Mouse (Mus musculus): ENCODE measurements around the gene Chrm3. TPM values are rescaled to one million over a fixed set of nuclear protein-coding genes. Genes with fewer than 3 reads are reported as not detected.

The Chrm3 gene
- polyA plus RNA-seq, 1 experiment: not detected

DNA sequence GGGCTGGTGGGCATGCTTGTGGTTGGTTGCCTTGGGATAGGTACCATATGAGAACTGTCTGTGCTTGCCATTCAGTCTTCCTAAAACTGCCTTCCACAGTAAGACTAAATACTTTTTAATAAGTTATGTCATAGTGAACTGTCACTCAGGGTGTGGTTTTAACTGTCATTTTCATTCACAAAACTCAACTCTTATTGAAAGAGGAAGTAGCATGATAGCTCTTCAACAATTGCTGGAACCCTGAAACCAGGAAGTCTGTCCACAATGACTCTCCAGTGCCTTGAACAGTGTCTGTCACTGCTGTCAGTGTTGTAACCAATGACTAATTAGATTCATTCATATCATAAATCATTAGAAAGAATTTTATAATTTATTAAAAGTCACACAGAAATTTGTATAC lies 107.6 kb downstream of the Chrm3 start:
- H3K27ac ChIP-seq (replicated peaks; ENCODE audit: low read depth, low read length): no peak overlapping the region
- no peaks in the 10 kb centered on the region for H3K4me1 ChIP-seq (ENCODE audit: control insufficient read depth, insufficient read depth, insufficient read length, low read length)
- no peak overlapping the region for H3K4me3 ChIP-seq (ENCODE audit: insufficient read depth, low read depth, low read length)

DNA sequence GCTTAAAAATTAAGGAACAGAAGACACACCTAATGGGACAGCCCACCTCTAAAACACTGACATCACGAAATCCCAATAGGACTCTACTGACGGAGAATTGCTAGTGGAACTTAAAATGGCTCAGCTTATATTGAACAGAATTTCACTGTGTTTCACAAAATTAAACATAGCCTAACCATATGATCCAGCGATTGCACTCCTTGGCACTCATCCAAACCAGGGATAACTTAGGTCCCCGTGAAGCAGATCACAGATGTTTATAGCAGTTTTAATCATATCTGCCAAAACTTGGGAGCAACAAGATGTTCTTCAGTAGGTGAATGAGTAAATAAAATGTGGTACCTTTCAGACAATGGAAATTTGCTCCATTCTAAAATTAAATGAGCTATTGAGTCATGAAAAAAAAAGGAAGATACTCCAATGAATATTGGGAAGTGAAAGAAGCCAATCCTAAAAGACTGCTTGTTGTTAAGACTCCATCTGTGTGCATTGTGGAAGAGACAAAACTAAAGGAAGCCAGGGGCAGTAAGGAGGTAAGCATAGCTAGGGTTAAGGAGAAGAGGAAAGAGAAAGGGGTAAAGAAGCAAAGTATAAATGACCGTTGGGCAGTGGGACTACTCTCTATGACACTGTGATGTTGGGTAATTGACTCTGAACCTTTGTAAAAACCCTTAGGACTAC lies 109.0 kb downstream of the Chrm3 start:
- H3K4me3 ChIP-seq (ENCODE audit: insufficient read depth, low read depth, low read length): no peak overlapping the region
- no peaks in the 10 kb centered on the region for H3K4me1 ChIP-seq (ENCODE audit: control insufficient read depth, insufficient read depth, insufficient read length, low read length)
- no peak overlapping the region for H3K27ac ChIP-seq (replicated peaks; ENCODE audit: low read depth, low read length)

DNA sequence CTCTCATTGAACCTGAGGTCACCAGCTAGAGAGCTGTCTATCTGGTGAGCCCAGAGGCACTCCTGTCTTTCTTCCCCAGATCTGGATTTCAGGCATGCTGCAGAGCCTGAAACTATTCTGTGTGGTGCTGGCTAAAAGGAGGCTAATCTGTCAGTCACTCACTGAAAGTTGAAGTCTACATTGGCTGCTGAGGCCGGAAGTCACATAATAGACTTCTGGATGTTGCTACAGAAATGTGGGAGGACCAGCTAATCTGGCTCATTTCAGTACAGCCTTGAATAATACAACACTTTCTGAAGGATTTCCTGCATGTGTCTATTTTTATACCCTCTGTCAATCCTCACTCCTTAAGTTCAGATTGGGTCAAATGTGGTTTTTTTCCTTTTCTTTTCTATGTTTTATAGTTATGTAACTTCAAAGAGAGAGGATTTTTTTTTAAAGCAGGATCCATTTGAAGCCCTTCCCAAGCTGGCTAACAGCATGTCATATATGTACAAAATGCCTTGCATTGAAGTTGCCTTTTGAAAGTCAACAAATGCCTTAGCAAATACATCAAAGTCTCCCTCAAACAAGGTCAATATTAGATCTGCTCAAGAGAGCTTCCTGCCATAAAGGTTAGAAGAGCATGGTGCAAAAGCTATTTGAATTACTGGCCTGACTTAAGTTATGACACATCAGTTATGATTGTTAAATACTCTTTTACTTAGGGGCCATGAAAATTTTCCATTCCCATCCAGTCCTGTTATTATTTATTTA lies 116.2 kb downstream of the Chrm3 start:
- H3K4me1 ChIP-seq (ENCODE audit: control insufficient read depth, insufficient read depth, insufficient read length, low read length): no peaks in the 10 kb centered on the region
- no peak overlapping the region for H3K4me3 ChIP-seq (ENCODE audit: insufficient read depth, low read depth, low read length)
- no peak overlapping the region for H3K27ac ChIP-seq (replicated peaks; ENCODE audit: low read depth, low read length)

- H3K4me1 ChIP-seq (ENCODE audit: control insufficient read depth, insufficient read depth, insufficient read length, low read length): no peaks in the 10 kb centered on the region
- H3K27ac ChIP-seq (replicated peaks; ENCODE audit: low read depth, low read length): no peak overlapping the region
- H3K4me3 ChIP-seq (ENCODE audit: insufficient read depth, low read depth, low read length): no peak overlapping the region
These were observed 120.4 kb downstream of the Chrm3 start for GRCm38 (mm10) chr13:10240238-10240637.

- H3K4me1 ChIP-seq (ENCODE audit: control insufficient read depth, insufficient read depth, insufficient read length, low read length): no peaks in the 10 kb centered on the region
- no peak overlapping the region for H3K27ac ChIP-seq (replicated peaks; ENCODE audit: low read depth, low read length)
- H3K4me3 ChIP-seq (ENCODE audit: insufficient read depth, low read depth, low read length): no peak overlapping the region
These were observed 120.8 kb downstream of the Chrm3 start for GRCm38 (mm10) chr13:10239825-10240224.

GRCm38 (mm10) chr13:10237616-10238015 lies 123.0 kb downstream of the Chrm3 start:
- no peaks in the 10 kb centered on the region for H3K4me1 ChIP-seq (ENCODE audit: control insufficient read depth, insufficient read depth, insufficient read length, low read length)
- no peak overlapping the region for H3K27ac ChIP-seq (replicated peaks; ENCODE audit: low read depth, low read length)
- H3K4me3 ChIP-seq (ENCODE audit: insufficient read depth, low read depth, low read length): no peak overlapping the region

GRCm38 (mm10) chr13:10236279-10236678 lies 124.4 kb downstream of the Chrm3 start:
- H3K4me3 ChIP-seq (ENCODE audit: insufficient read depth, low read depth, low read length): no peak overlapping the region
- H3K4me1 ChIP-seq (ENCODE audit: control insufficient read depth, insufficient read depth, insufficient read length, low read length): no peaks in the 10 kb centered on the region
- no peak overlapping the region for H3K27ac ChIP-seq (replicated peaks; ENCODE audit: low read depth, low read length)

DNA sequence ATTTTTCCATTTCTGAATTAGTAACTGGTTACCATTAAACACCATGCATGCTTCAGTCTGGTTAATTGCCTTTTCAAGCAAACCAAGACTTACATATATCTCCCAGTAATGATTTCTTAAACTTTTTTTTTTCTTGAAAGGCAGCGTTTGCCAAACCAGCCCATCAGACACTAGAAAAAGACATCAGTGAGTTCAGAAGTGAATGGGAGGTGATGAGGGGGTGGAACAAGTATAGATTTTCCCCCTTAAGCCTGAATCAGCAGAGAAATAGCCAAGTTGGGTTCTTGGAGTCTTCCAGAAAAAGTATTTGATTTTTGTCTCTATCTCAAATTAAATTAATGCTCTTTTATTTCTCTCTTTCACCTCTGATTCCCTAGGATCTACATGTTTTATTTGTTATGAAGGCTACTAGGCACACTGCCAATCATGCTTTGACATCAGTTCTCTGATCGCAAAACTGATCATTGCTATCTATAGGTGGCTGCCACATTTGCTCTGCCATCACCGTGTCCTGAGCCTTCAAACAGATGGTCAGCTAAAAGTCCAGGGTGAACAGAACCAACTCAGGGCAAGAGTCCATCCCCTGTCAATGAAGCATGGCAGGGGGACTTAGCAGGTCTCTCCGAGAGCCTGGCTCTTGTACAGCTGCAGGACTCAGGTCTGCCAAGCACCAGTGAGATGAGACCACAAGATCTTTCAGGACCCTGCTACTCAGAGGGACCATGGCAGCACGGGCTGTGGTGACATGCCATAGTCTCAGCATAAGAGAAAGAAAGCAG lies 125.1 kb downstream of the Chrm3 start:
- H3K27ac ChIP-seq (replicated peaks; ENCODE audit: low read depth, low read length): no peak overlapping the region
- H3K4me1 ChIP-seq (ENCODE audit: control insufficient read depth, insufficient read depth, insufficient read length, low read length): no peaks in the 10 kb centered on the region
- no peak overlapping the region for H3K4me3 ChIP-seq (ENCODE audit: insufficient read depth, low read depth, low read length)

DNA sequence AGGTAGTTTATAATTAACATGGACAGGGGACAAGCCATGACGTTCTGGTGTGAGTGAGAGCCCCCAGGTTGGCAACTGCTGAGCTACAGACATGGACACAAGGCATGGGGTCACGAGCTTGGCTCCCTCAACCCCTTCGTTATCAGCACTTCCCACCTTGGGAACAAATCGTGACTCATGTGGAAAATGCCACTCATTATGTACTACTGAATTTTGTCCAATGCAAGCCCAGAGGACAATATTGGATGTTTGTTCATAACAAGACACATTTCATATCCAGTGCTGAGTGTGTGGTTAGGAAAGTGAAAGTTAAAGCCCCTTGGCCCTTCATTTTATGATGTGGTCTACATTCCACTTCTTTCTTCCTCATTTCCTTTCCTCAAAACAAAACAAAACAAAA lies 140.2 kb downstream of the Chrm3 start:
- H3K27ac ChIP-seq (replicated peaks; ENCODE audit: low read depth, low read length): no peak overlapping the region

DNA sequence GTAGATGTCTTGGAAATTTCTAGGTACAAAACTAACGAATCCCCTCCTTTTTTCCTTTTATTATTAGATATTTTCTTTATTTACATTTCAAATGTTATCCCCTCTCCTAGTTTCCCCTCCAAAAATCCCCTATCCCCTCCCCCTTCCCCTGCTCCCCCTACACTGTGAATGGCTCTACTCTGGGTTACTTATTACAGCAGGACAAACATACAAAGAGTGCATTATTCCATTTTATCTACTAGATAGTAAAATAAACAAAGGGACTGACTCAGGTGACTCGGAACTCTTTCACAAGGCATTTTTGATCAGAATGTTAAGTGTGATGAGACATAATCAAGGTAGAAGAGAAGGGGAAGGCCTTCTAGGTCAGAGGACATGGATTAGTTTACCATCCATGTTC lies 148.5 kb downstream of the Chrm3 start:
- H3K4me1 ChIP-seq (ENCODE audit: control insufficient read depth, insufficient read depth, insufficient read length, low read length): no peaks in the 10 kb centered on the region
- H3K27ac ChIP-seq (replicated peaks; ENCODE audit: low read depth, low read length): no peak overlapping the region
- no peak overlapping the region for H3K4me3 ChIP-seq (ENCODE audit: insufficient read depth, low read depth, low read length)

More for the DNA sequence above, 140.2 kb downstream of the Chrm3 start:
- Histone ChIP-seq H3K4me1 (ENCODE audit: control insufficient read depth, insufficient read depth, insufficient read length, low read length) (no peaks in the 10 kb centered on the region), H3K4me3 (ENCODE audit: insufficient read depth, low read depth, low read length) (no peak overlapping the region)

GRCm38 (mm10) chr13:10210522-10211244 lies 150.0 kb downstream of the Chrm3 start:
- Histone ChIP-seq H3K4me1 (ENCODE audit: control insufficient read depth, insufficient read depth, insufficient read length, low read length) (no peaks in the 10 kb centered on the region), H3K27ac (replicated peaks; ENCODE audit: low read depth, low read length) (no peak overlapping the region), H3K4me3 (ENCODE audit: insufficient read depth, low read depth, low read length) (no peak overlapping the region)

GRCm38 (mm10) chr13:10199206-10199956 lies 161.3 kb downstream of the Chrm3 start:
- Histone ChIP-seq H3K4me3 (ENCODE audit: insufficient read depth, low read depth, low read length) (no peak overlapping the region), H3K27ac (replicated peaks; ENCODE audit: low read depth, low read length) (no peak overlapping the region), H3K4me1 (ENCODE audit: control insufficient read depth, insufficient read depth, insufficient read length, low read length) (no peaks in the 10 kb centered on the region)

DNA sequence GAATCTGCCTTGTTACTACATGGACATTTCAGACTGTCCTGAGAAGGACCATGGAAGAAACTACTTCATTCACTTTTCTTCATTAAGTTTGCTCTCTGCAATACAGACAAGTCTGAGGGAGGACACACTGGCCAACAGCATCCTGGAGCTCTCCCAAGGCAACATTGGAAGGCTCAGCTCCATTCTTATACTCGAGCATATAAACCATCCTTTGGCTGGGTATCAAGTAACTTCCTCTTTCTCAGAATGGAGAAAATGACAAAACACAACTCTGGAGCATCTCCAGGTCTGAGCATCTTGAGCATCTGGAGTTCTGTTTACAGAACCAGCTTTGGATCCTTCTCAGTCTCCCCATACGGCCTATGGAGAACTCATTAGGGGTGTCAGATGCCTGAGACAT lies 170.8 kb downstream of the Chrm3 start:
- H3K4me1 ChIP-seq (ENCODE audit: control insufficient read depth, insufficient read depth, insufficient read length, low read length): no peaks in the 10 kb centered on the region

GRCm38 (mm10) chr13:10187926-10188325 lies 172.7 kb downstream of the Chrm3 start:
- Histone ChIP-seq H3K4me3 (ENCODE audit: insufficient read depth, low read depth, low read length) (no peak overlapping the region), H3K27ac (replicated peaks; ENCODE audit: low read depth, low read length) (no peak overlapping the region), H3K4me1 (ENCODE audit: control insufficient read depth, insufficient read depth, insufficient read length, low read length) (no peaks in the 10 kb centered on the region)

More for the DNA sequence above, 170.8 kb downstream of the Chrm3 start:
- Histone ChIP-seq H3K27ac (replicated peaks; ENCODE audit: low read depth, low read length) (no peak overlapping the region), H3K4me3 (ENCODE audit: insufficient read depth, low read depth, low read length) (no peak overlapping the region)
